Mouse (Mus musculus): ENCODE measurements around the gene Pet100. TPM values are rescaled to one million over a fixed set of nuclear protein-coding genes. Genes with fewer than 3 reads are reported as not detected.

The Pet100 gene
- total RNA-seq, 2 experiments from 2014 or later: 77.5 to 81.7 TPM

DNA sequence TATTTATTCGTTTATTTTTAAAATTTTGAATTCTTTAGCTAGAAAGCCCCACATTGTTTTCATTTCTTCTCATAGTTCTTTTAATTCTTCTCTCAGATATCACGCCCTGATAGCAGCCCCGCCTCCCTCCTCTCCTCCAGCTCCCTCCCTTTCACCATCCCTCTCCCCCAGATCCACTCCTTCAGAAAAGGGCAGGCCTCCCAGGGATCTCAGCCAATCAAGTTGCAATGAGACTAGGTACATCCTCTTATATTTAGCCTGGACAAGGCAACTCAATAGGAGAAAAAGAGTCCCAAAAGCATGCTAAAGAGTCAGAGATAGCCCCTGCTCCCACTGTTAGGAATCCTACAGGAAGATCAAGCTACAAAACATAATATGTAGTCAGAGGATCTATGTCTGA is 53.3 kb downstream of the Pet100 start:
- no peak for DNase-seq
- intact Hi-C loops (cut with DNase I): loop anchor here (5.0 to 10.0 kb wide), 3 partner anchors 172 to 320 kb away; partner anchors contain the start of genes A430078G23Rik, Mcoln1 and Pex11g

Other genes with a start within 250 kb of the Pet100 start
- gene Arhgef18, start 228.5 kb upstream of the Pet100 start, total RNA-seq (2021): 10 to 100 TPM; 18.7 to 20.4 TPM
- gene Pex11g, start 153.9 kb upstream of the Pet100 start, total RNA-seq (2021): 1 to 10 TPM; 3.2 to 4.1 TPM
- not detected for gene Tex45, start 150.7 kb upstream of the Pet100 start, total RNA-seq (2021)
- gene Zfp358, start 128.4 kb upstream of the Pet100 start, total RNA-seq (2021): 10 to 100 TPM; 30.3 to 31.3 TPM
- 10 to 100 TPM; 22.9 to 23.2 TPM for gene Mcoln1, start 121.1 kb upstream of the Pet100 start, total RNA-seq (2021)
- 10 to 100 TPM in 1 of 2 experiments, 1 to 10 TPM in 1; 8.1 to 14.3 TPM for gene Pnpla6, start 106.2 kb upstream of the Pet100 start, total RNA-seq (2021)
- not detected for gene C330021F23Rik, start 53.6 kb upstream of the Pet100 start, total RNA-seq (2021)
- gene Camsap3, start 34.3 kb upstream of the Pet100 start, total RNA-seq (2021): 1 to 10 TPM; 1.1 to 1.4 TPM
- gene Xab2, start 232 bp upstream of the Pet100 start, total RNA-seq (2021): 10 to 100 TPM; 17.1 to 17.5 TPM
- not detected for gene Pcp2, start 4.0 kb downstream of the Pet100 start, total RNA-seq (2021)
- gene Stxbp2, start 9.4 kb downstream of the Pet100 start, total RNA-seq (2021): 1 to 10 TPM; 4.4 to 6.4 TPM
- gene Retn, start 34.2 kb downstream of the Pet100 start, total RNA-seq (2021): 1 to 10 TPM in 1 of 2 experiments, under 1 TPM in 1; 0.84 to 1.6 TPM
- gene Mcemp1, start 44.2 kb downstream of the Pet100 start, total RNA-seq (2021): under 1 TPM; 0.39 to 0.46 TPM
- 1 to 10 TPM in 1 of 2 experiments, not detected in 1; 2.5 TPM for gene Fcor, start 50.8 kb downstream of the Pet100 start, total RNA-seq (2021)
- gene Trappc5, start 54.8 kb downstream of the Pet100 start, total RNA-seq (2021): 10 to 100 TPM; 17.2 to 21.0 TPM
- gene Fcer2a, start 72.6 kb downstream of the Pet100 start, total RNA-seq (2021): under 1 TPM; 0.33 to 0.72 TPM
- gene Clec4g, start 99.1 kb downstream of the Pet100 start, total RNA-seq (2021): under 1 TPM; 0.64 to 0.84 TPM
- gene Cd209a, start 127.4 kb downstream of the Pet100 start, total RNA-seq (2021): under 1 TPM in 1 of 2 experiments, not detected in 1; 0.53 TPM
- gene Cd209e, start 232.8 kb downstream of the Pet100 start, total RNA-seq (2021): not detected

Measured in heart, postnatal 36 days (tissue).